ENCODE assay signal across 8 mouse cellular contexts in the genomic region with DNA sequence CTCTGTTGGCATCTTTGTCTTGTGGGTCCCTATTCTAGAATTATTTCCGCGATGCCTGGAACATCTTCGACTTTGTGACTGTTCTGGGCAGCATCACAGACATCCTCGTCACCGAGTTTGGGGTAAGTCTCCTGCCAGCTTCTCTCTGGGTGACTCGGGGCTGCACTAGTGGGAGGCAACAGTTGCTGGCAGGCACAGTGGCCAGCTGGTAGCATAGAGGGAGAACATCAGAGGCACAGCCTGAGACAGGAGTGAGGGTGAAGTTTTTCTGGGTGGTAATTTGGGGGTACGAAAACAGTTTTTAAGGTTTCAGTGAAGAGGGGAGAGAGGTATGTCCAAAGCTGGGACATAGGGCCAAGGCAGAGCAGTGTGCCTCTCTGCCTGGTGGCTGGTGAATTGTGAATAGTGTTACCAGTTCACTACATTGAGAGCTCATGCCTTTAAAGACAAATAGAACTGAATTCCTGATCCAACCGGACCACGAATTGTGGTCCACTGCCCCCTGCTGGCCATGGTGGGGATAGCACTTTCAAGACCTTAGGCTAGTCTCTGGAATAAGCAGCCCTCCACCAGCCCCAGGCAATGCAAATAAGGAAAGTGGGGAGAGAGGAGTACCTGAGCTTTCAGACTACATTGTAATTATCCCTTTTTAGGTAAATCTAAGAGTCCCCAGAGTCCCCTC.
DNase-seq lines count a peak whose midpoint lies in the region; ATAC-seq lines count a peak whose summit lies in the region.

No protein-coding gene starts in this region.

- DNase-seq in neural tube, embryonic 10.5 days (ENCODE audit: extremely low spot score, low spot score), result peak; percentile 87
- DNase-seq in c-Kit-positive CD71-negative TER-119-negative erythroid progenitor cells, embryonic 14.5 days (ENCODE audit: low read depth), result peak; percentile 63
- DNase-seq in forebrain, embryonic 14.5 days (ENCODE audit: low spot score), result peak; percentile 86
- DNase-seq in kidney, postnatal 10 days, result peak; percentile 87
- DNase-seq in liver, embryonic 13.5 days, result peak; percentile 57
- peak; percentile 30 to 81 for DNase-seq in thymus, postnatal 10 days (ENCODE audit: low spot score in 2 of 2)

- H3K9me3 ChIP-seq in neural tube, embryonic 15.5 days (replicated peaks), result no peaks in the 10 kb centered on the region
- H3K9me3 ChIP-seq in forebrain, embryonic 14.5 days (replicated peaks; ENCODE audit: control insufficient read depth, low read length), result no peaks in the 10 kb centered on the region
- H3K9me3 ChIP-seq in liver, embryonic 13.5 days (replicated peaks), result no peaks in the 10 kb centered on the region
- H3K9me3 ChIP-seq in neural tube, embryonic 14.5 days (ENCODE audit: control insufficient read depth, low read length), result no peaks in the 10 kb centered on the region

- no peak overlapping the region for H3K27ac ChIP-seq in neural tube, embryonic 15.5 days (replicated peaks)
- no peak overlapping the region for H3K27ac ChIP-seq in forebrain, embryonic 14.5 days (ENCODE audit: low read depth, low read length)
- H3K27ac ChIP-seq in liver, embryonic 13.5 days, result no peak overlapping the region
- H3K27ac ChIP-seq in neural tube, embryonic 14.5 days (ENCODE audit: low read depth, low read length), result no peak overlapping the region

- no peaks in the 10 kb centered on the region for H3K27me3 ChIP-seq in neural tube, embryonic 15.5 days (replicated peaks)
- H3K27me3 ChIP-seq in forebrain, embryonic 14.5 days (replicated peaks; ENCODE audit: control insufficient read depth, insufficient read depth, low read length), result no peaks in the 10 kb centered on the region
- peaks cover 31% of the 10 kb centered on the region for H3K27me3 ChIP-seq in liver, embryonic 13.5 days
- no peaks in the 10 kb centered on the region for H3K27me3 ChIP-seq in neural tube, embryonic 14.5 days (ENCODE audit: control insufficient read depth, insufficient read depth, low read length)

- no peak overlapping the region for H3K9ac ChIP-seq in neural tube, embryonic 15.5 days (replicated peaks)
- no peak overlapping the region for H3K9ac ChIP-seq in forebrain, embryonic 14.5 days (ENCODE audit: low read length)
- no peak overlapping the region for H3K9ac ChIP-seq in liver, embryonic 13.5 days
- H3K9ac ChIP-seq in neural tube, embryonic 14.5 days (replicated peaks; ENCODE audit: low read depth, low read length), result no peak overlapping the region

- 71% methylated on average over 9 of the region's 9 CpGs for WGBS in neural tube, embryonic 15.5 days
- WGBS in forebrain, embryonic 14.5 days, result 71% methylated on average over 9 of the region's 9 CpGs
- 61% methylated on average over 9 of the region's 9 CpGs for WGBS in liver, embryonic 13.5 days (ENCODE audit: insufficient replicate concordance)
- WGBS in neural tube, embryonic 14.5 days, result 70% methylated on average over 9 of the region's 9 CpGs

- H3K4me2 ChIP-seq in neural tube, embryonic 15.5 days, result no peak overlapping the region
- H3K4me2 ChIP-seq in forebrain, embryonic 14.5 days (ENCODE audit: low read length), result no peak overlapping the region
- H3K4me2 ChIP-seq in liver, embryonic 13.5 days, result no peak overlapping the region
- H3K4me2 ChIP-seq in neural tube, embryonic 14.5 days (ENCODE audit: low read depth, low read length), result no peak overlapping the region

- ATAC-seq in neural tube, embryonic 15.5 days (ENCODE audit: low FRiP score), result no peak
- ATAC-seq in forebrain, embryonic 14.5 days, result 0 out of 2 replicates have a peak, but pooled peaks have one; percentile 14
- no peak for ATAC-seq in liver, embryonic 13.5 days (ENCODE audit: low read depth)
- ATAC-seq in neural tube, embryonic 14.5 days (ENCODE audit: low read depth), result peak; percentile 28; the same call in 1 of the 2 replicates

- no peaks in the 10 kb centered on the region for H3K4me1 ChIP-seq in neural tube, embryonic 15.5 days
- H3K4me1 ChIP-seq in forebrain, embryonic 14.5 days (ENCODE audit: control insufficient read depth, insufficient read depth, low read length), result no peaks in the 10 kb centered on the region
- H3K4me1 ChIP-seq in liver, embryonic 13.5 days (replicated peaks), result peaks cover 42% of the 10 kb centered on the region
- H3K4me1 ChIP-seq in neural tube, embryonic 14.5 days (ENCODE audit: control insufficient read depth, insufficient read depth, low read length), result no peaks in the 10 kb centered on the region

- H3K36me3 ChIP-seq in neural tube, embryonic 15.5 days, result peaks cover 14% of the 10 kb centered on the region
- no peaks in the 10 kb centered on the region for H3K36me3 ChIP-seq in forebrain, embryonic 14.5 days (ENCODE audit: control insufficient read depth, insufficient read depth, low read length)
- no peaks in the 10 kb centered on the region for H3K36me3 ChIP-seq in liver, embryonic 13.5 days
- H3K36me3 ChIP-seq in neural tube, embryonic 14.5 days (ENCODE audit: control insufficient read depth, insufficient read depth, low read length), result no peaks in the 10 kb centered on the region

- H3K4me3 ChIP-seq in neural tube, embryonic 15.5 days (replicated peaks), result no peak overlapping the region
- H3K4me3 ChIP-seq in forebrain, embryonic 14.5 days (ENCODE audit: low read depth, low read length), result no peak overlapping the region
- no peak overlapping the region for H3K4me3 ChIP-seq in liver, embryonic 13.5 days (replicated peaks)
- H3K4me3 ChIP-seq in neural tube, embryonic 14.5 days (ENCODE audit: low read depth, low read length), result no peak overlapping the region

Comparison
In these comparisons a context has a peak if more than half of its experiments do, and no peak if none do; other contexts are left out.
1. ATAC-seq: peak in forebrain, embryonic 14.5 days (single experiment) and neural tube, embryonic 14.5 days (single experiment); none in neural tube, embryonic 15.5 days (single experiment) and liver, embryonic 13.5 days (single experiment).
2. Peak in every context shown above with its lines, with median percentiles within 50 percentile points of each other: DNase-seq.